Mouse (Mus musculus): Measurements from ENCODE around the gene Apc2.

DNA sequence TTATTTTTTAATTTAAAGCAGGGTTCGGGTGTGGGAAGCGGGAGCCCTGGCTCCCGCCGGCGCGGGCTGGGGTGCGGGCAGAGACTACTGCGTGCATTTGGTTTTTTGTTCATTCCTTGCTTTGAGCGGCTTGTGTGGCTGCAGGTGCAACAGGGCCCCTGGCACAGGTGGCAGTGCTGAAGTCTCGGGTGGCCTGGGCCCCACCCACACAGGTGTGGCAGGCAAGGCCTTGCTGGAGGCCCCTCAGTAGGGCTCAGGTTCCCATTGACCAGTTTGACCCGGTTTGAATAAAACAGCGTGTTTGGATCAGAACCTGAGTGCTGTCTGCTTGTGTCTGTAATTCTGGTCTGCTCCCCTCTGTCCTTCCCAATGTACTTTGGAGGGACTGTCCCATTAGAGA is 7.7 kb upstream of the Apc2 start:
- TF ChIP-seq CTCF (conservative IDR thresholded peaks at IDR 0.05 in 1 of 2, IDR thresholded peaks at IDR 0.05 in 1 of 2; ENCODE audit: low read depth in 2 of 2, low read length in 2 of 2): no peak
- TF ChIP-seq POLR2A (IDR thresholded peaks at IDR 0.05; ENCODE audit: low read depth, low read length): no peak
